Mouse (Mus musculus) v-Abl transformed pro-B cells (cell line): Measurements from ENCODE around the gene Capn2.

Source experiments
- in situ Hi-C, 2 experiments: fragments of 400-800 bp; cut with MboI; formaldehyde crosslinking; loops; one replicate each; pipeline ENCODE4 v1.15.1; 2025; ENCODE audit not compliant: unreplicated experiment in 2 of 2

The Capn2 gene

DNA sequence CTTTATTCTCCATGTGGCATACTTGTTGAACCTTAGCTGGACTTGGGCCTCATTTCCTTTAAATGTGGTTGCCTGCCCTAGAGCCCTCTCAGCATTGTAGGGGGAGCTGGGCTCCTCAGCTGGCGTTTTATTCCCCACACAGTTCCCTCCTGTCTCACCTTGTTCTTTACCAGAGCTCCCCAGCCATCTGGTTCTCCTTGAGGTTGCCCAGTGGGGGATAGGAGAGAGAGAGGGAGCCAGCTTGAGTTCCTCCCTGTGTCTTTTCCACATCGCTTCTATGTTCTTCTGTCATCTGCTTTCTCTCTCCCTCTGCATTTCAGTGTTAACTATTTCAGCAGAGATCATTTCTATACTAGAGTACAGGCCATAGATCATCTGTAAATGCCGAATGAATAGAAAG, 92.2 kb downstream of the Capn2 start:
- in situ Hi-C loops = no loop called here

DNA sequence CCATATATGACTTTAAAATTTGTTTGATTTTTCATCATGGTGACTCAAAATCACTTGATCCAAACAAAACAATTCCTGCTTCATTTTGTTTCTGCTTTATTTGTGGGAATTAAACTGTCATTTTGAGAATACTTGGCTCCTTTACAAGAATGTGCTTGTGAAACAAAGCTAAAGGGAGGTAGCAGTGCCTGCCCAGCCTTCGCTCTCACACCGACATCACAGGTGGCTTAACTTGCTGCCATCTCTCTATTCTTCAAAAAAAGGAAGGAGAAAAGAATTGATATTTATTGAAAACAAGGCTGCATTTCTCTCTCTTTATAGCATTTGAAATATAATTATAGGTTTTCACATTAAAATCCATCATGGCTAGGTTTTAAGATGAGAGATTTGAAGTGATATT, 93.1 kb downstream of the Capn2 start:
- in situ Hi-C loops = no loop called here

DNA sequence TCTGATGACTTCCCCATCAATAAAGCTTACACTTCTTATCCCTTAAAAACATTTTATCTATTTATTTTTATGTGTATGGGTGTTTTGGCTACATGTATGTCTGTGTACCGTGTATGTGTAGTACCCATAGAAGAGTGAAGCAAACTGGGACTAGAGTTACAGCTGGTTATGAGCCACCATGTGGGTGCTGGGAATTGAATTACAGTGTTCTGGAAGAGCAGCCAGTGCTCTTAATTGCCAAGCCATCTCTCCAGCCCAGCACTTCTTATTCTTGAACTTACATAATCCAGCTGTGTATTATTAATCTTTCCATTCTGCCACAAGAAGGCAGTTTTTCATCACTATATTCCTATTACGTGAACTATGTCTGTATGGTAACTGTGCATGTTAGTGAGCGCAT, 97.9 kb downstream of the Capn2 start:
- in situ Hi-C loops = no loop called here
